Mouse (Mus musculus): ENCODE data around the gene Camk2d.

DNA sequence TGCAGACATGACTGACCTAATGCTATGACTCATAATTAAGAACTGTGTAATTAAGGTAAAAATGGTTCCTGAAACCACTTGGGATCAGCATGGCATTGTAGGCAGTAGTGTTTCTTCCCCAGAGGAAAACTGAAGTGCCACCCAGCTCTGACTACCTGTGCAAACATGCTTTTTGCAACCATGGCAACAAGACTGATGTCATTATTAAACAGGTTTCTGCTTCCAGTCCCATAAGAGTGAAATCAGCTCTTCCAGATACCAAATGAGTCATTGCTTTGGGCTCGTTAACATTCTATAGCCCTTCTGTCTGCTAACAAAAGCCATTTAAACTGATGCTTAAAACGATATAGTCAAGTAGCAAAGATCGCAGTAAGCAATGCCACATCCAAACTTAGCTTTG lies 273.5 kb downstream of the Camk2d start:
- no peak for TF ChIP-seq CTCF (IDR thresholded peaks at IDR 0.05; ENCODE audit: control insufficient read depth, insufficient read depth, insufficient replicate concordance, low read depth, low read length)
- no peak for TF ChIP-seq POLR2A (IDR thresholded peaks at IDR 0.05; ENCODE audit: control insufficient read depth, low read depth, low read length)
